Mouse (Mus musculus): ENCODE data around the gene Gfod1. TPM values are rescaled to one million over a fixed set of nuclear protein-coding genes. Genes with fewer than 3 reads are reported as not detected.

Gfod1 gene
- total and polyA plus RNA-seq, 3 experiments = 0.30 to 0.70 (median 0.36) TPM

GRCm38 (mm10) chr13:43273906-43274305 lies 30.1 kb downstream of the Gfod1 start:
- Histone ChIP-seq H3K9ac (ENCODE audit: insufficient read depth, low read depth) (no peak overlapping the region), H3K27me3 (replicated peaks) (no peaks in the 10 kb centered on the region), H3K4me1 (ENCODE audit: control insufficient read depth in 1 of 2, insufficient read depth in 2 of 2) (peaks cover under 1 to 14% of the 10 kb centered on the region in 2 experiments), H3K27ac (ENCODE audit: insufficient read depth, low read depth) (no peak overlapping the region), H3K79me2 (replicated peaks; ENCODE audit: control insufficient read depth, extremely low read depth, insufficient read depth, poor library complexity, severe bottlenecking) (no peaks in the 10 kb centered on the region), H3K4me3 (replicated peaks in 1 of 3; ENCODE audit: low read depth in 2 of 3, low read length in 2 of 3, poor library complexity in 1 of 3) (no peak overlapping the region), H3K4me2 (ENCODE audit: insufficient read depth, low read depth, poor library complexity, severe bottlenecking) (no peak overlapping the region), H3K9me3 (replicated peaks; ENCODE audit: low read length) (peaks cover 3% of the 10 kb centered on the region), H3K36me3 (replicated peaks in 1 of 2; ENCODE audit: control insufficient read depth in 1 of 2, insufficient read depth in 1 of 2, low read length in 1 of 2) (peaks cover 0 to 2% of the 10 kb centered on the region in 2 experiments)
- dilution Hi-C loops (cut with MboI; ENCODE audit: extremely low pct_ligation_motif_present, extremely low pct_unique_long_range_greater_than_20kb, low sequenced_read_pairs) (no loop called here), in situ Hi-C loops (cut with MboI; ENCODE audit: low pct_ligation_motif_present, low pct_unique_long_range_greater_than_20kb, low sequenced_read_pairs) (no loop called here)
- no peak for TF ChIP-seq USF2 (conservative IDR thresholded peaks at IDR 0.05; ENCODE audit: low read depth, low read length)
- no peak for TF ChIP-seq RAD21 (IDR thresholded peaks at IDR 0.05; ENCODE audit: low read depth, low read length)
- TF ChIP-seq UBTF (IDR thresholded peaks at IDR 0.05; ENCODE audit: low read depth, low read length) = no peak
- no peak for TF ChIP-seq JUN (IDR thresholded peaks at IDR 0.05; ENCODE audit: insufficient read depth, low read depth, low read length)
- no peak for TF ChIP-seq TCF12 (IDR thresholded peaks at IDR 0.05; ENCODE audit: low read depth, low read length)
- TF ChIP-seq JUND (conservative IDR thresholded peaks at IDR 0.05; ENCODE audit: low read depth, low read length) = no peak
- DNase-seq (ENCODE audit: extremely low read depth) = no peak

- no peak for TF ChIP-seq PAX5 (IDR thresholded peaks at IDR 0.05; ENCODE audit: low read length)
- no peak for TF ChIP-seq SIN3A (IDR thresholded peaks at IDR 0.05; ENCODE audit: low read length)
- Histone ChIP-seq H3K36me3 (replicated peaks in 1 of 2; ENCODE audit: control insufficient read depth in 1 of 2, insufficient read depth in 1 of 2, low read length in 1 of 2) (peaks cover 0 to 2% of the 10 kb centered on the region in 2 experiments), H3K27ac (ENCODE audit: insufficient read depth, low read depth) (no peak overlapping the region), H3K9ac (ENCODE audit: insufficient read depth, low read depth) (no peak overlapping the region), H3K4me1 (ENCODE audit: control insufficient read depth in 1 of 2, insufficient read depth in 2 of 2) (peaks cover 9 to 28% of the 10 kb centered on the region in 2 experiments), H3K4me2 (ENCODE audit: insufficient read depth, low read depth, poor library complexity, severe bottlenecking) (no peak overlapping the region), H3K9me3 (replicated peaks; ENCODE audit: low read length) (peaks cover 3% of the 10 kb centered on the region), H3K27me3 (replicated peaks) (no peaks in the 10 kb centered on the region), H3K4me3 (replicated peaks in 1 of 3; ENCODE audit: low read depth in 2 of 3, low read length in 2 of 3, poor library complexity in 1 of 3) (no peak overlapping the region), H3K79me2 (replicated peaks; ENCODE audit: control insufficient read depth, extremely low read depth, insufficient read depth, poor library complexity, severe bottlenecking) (no peaks in the 10 kb centered on the region)
- in situ Hi-C loops (cut with MboI; ENCODE audit: low pct_ligation_motif_present, low pct_unique_long_range_greater_than_20kb, low sequenced_read_pairs) = no loop called here
- no peak for DNase-seq (ENCODE audit: extremely low read depth)
- dilution Hi-C loops (cut with MboI; ENCODE audit: extremely low pct_ligation_motif_present, extremely low pct_unique_long_range_greater_than_20kb, low sequenced_read_pairs) = no loop called here
Observed at GRCm38 (mm10) chr13:43272303-43273135, 31.5 kb downstream of the Gfod1 start.

GRCm38 (mm10) chr13:43271481-43271880 lies 32.5 kb downstream of the Gfod1 start:
- TF ChIP-seq MAZ (IDR thresholded peaks at IDR 0.05; ENCODE audit: low read depth, low read length) = no peak
- no peak for TF ChIP-seq MAFK (IDR thresholded peaks at IDR 0.05; ENCODE audit: insufficient replicate concordance, low read length)
- TF ChIP-seq E2F4 (IDR thresholded peaks at IDR 0.05; ENCODE audit: insufficient replicate concordance, low read depth, low read length) = no peak
- no peak for TF ChIP-seq TBP (conservative IDR thresholded peaks at IDR 0.05; ENCODE audit: low read depth, low read length)
- no peak for TF ChIP-seq SMC3 (IDR thresholded peaks at IDR 0.05; ENCODE audit: low read depth, low read length)
- no peak for TF ChIP-seq ZC3H11A (IDR thresholded peaks at IDR 0.05; ENCODE audit: low read depth, low read length)
- no peak for TF ChIP-seq USF1 (IDR thresholded peaks at IDR 0.05; ENCODE audit: low read depth, low read length)
- no peak for TF ChIP-seq ZNF384 (IDR thresholded peaks at IDR 0.05; ENCODE audit: low read depth, low read length)
- TF ChIP-seq NRF1 (IDR thresholded peaks at IDR 0.05; ENCODE audit: low read depth, low read length) = no peak
- no peak for TF ChIP-seq RCOR1 (conservative IDR thresholded peaks at IDR 0.05; ENCODE audit: low read depth, low read length)
- TF ChIP-seq BHLHE40 (IDR thresholded peaks at IDR 0.05; ENCODE audit: low read depth, low read length) = no peak
- TF ChIP-seq GABPA (IDR thresholded peaks at IDR 0.05; ENCODE audit: insufficient replicate concordance, low read depth, low read length) = no peak
- no peak for TF ChIP-seq IRF4 (IDR thresholded peaks at IDR 0.05; ENCODE audit: low read depth, low read length)
- TF ChIP-seq MXI1 (IDR thresholded peaks at IDR 0.05; ENCODE audit: low read depth, low read length) = no peak
- H3K4me1 ChIP-seq (ENCODE audit: control insufficient read depth in 1 of 2, insufficient read depth in 2 of 2) = peaks cover 9 to 33% of the 10 kb centered on the region in 2 experiments
- H3K9ac ChIP-seq (ENCODE audit: insufficient read depth, low read depth) = no peak overlapping the region
- H3K27ac ChIP-seq (ENCODE audit: insufficient read depth, low read depth) = no peak overlapping the region
- in situ Hi-C loops (cut with MboI; ENCODE audit: low pct_ligation_motif_present, low pct_unique_long_range_greater_than_20kb, low sequenced_read_pairs) = no loop called here
- dilution Hi-C loops (cut with MboI; ENCODE audit: extremely low pct_ligation_motif_present, extremely low pct_unique_long_range_greater_than_20kb, low sequenced_read_pairs) = no loop called here
- H3K4me2 ChIP-seq (ENCODE audit: insufficient read depth, low read depth, poor library complexity, severe bottlenecking) = no peak overlapping the region
- DNase-seq (ENCODE audit: extremely low read depth) = no peak
- no peaks in the 10 kb centered on the region for H3K27me3 ChIP-seq (replicated peaks)
- no peaks in the 10 kb centered on the region for H3K36me3 ChIP-seq (replicated peaks in 1 of 2; ENCODE audit: control insufficient read depth in 1 of 2, insufficient read depth in 1 of 2, low read length in 1 of 2)
- no peak overlapping the region for H3K4me3 ChIP-seq (replicated peaks in 1 of 3; ENCODE audit: low read depth in 2 of 3, low read length in 2 of 3, poor library complexity in 1 of 3)
- H3K9me3 ChIP-seq (replicated peaks; ENCODE audit: low read length) = no peaks in the 10 kb centered on the region
- H3K79me2 ChIP-seq (replicated peaks; ENCODE audit: control insufficient read depth, extremely low read depth, insufficient read depth, poor library complexity, severe bottlenecking) = no peaks in the 10 kb centered on the region
